Mouse (Mus musculus) C2C12 (cell line): ENCODE results near the gene Ppp1r14a.

Experiments used
- CEBPB ChIP-seq: IDR thresholded peaks from one replicate; pipeline ENCODE4 v1.6.1; 2011; ENCODE audit warnings: low read depth, mild to moderate bottlenecking, control low read depth, moderate library complexity
- CTCF ChIP-seq: IDR thresholded peaks from one replicate; pipeline ENCODE4 v1.5.1; 2011; ENCODE audit not compliant: control insufficient read depth, insufficient read depth, insufficient read length
- MAX ChIP-seq: IDR thresholded peaks from one replicate; pipeline ENCODE4 v1.6.1; 2011; ENCODE audit warnings: mild to moderate bottlenecking, control low read depth
- MYOD1 ChIP-seq: IDR thresholded peaks from one replicate; pipeline ENCODE4 v1.6.1; 2011; ENCODE audit warnings: low read depth; ENCODE audit not compliant: control insufficient read depth, insufficient read length
- USF1 ChIP-seq: IDR thresholded peaks from one replicate; pipeline ENCODE4 v1.6.1; 2011; ENCODE audit warnings: low read depth, mild to moderate bottlenecking, control low read depth, moderate library complexity

DNA sequence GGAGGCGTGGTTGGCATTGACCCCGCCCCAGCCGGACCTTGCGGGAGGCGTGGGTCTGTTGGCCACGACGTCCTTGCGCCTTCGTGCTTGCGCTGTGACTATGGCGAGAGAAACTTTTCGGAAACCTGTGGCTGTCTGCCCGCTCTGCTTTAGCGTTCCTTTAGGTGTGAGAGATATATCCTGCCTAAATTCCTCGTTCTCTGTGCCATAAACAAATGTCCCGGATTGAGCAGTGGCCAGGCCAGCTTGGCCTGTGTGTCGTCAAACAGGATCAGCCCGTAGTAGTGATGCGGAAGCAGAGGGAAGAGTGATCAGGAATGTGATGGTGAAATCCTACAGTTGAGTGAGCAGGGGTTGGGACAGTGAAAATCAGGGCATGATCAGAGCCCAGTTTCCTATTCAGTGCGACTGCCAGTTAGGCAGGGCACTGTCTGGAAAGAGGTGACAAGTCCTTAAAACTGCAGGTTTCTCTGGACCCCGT is 7.0 kb upstream of the Ppp1r14a start:
- TF ChIP-seq MYOD1 (no peak), CEBPB (no peak), CTCF (no peak), USF1 (no peak), MAX (no peak)
